Mouse (Mus musculus): ENCODE results near the gene Ckm. TPM values are rescaled to one million over a fixed set of nuclear protein-coding genes. Genes with fewer than 3 reads are reported as not detected.

The Ckm gene
- polyA plus RNA-seq, 1 experiment from 2014 or later: not detected

DNA sequence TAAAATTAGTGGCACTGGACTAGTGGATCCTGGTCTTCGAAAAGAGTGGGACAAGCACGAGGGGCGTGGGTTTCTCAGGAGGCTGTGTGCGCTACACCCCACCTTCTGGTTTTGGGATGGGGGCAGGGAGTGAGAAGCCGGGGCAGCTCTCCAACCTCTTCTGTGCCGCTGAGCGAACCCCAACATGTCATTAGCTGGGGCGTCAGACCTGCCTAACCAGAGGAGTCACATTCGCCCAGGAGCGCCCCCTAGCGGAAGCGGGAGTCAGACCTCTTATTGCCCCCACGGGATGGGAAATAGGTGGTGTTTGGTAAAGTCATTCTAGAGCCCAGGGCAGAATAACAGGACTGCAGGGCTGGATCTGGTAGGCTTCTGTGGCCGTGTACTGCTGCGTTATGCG is 42.9 kb upstream of the Ckm start:
- DNase-seq (ENCODE audit: low spot score) (peak; percentile 49), ATAC-seq (no peak)
- Histone ChIP-seq H3K36me3 (ENCODE audit: control insufficient read depth, insufficient read depth, low read length) (peaks cover 4% of the 10 kb centered on the region; the same call in 1 of the 2 replicates), H3K4me1 (ENCODE audit: control insufficient read depth, insufficient read depth, low read length) (peaks cover 9% of the 10 kb centered on the region; the same call in 1 of the 2 replicates), H3K4me2 (ENCODE audit: low read length) (peak overlapping the region; percentile 99), H3K27ac (ENCODE audit: low read depth, low read length) (no peak overlapping the region), H3K9me3 (replicated peaks; ENCODE audit: control insufficient read depth, low read length) (no peaks in the 10 kb centered on the region), H3K4me3 (ENCODE audit: low read depth, low read length) (peak overlapping the region; percentile 55; the same call in 1 of the 2 replicates), H3K9ac (ENCODE audit: low read length) (peak overlapping the region; percentile 40; the same call in 1 of the 2 replicates), H3K27me3 (replicated peaks; ENCODE audit: control insufficient read depth, insufficient read depth, low read length) (no peaks in the 10 kb centered on the region)
- WGBS: 14% methylated on average over 16 of the region's 16 CpGs

DNA sequence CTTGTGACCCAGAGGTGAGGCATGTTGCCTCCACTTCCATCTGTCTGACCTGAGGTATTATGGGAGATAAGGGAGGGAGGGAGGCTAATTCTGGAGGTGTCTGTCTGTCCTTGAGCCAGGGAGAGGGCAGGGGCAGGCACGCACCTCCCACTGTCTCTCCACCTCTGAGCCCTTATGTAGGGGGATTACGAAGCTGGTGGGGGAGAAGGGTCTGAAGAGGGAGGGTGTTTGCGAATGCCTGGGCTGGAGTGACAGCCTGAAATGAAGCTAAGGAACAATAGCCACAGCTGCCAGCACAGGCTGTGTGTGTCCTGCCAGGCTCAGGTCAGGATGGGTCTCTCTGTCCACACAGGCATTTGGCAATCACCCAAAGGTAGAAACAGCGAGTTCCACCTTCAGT is 42.3 kb upstream of the Ckm start:
- Histone ChIP-seq H3K27ac (ENCODE audit: low read depth, low read length) (no peak overlapping the region), H3K9ac (ENCODE audit: low read length) (no peak overlapping the region), H3K9me3 (replicated peaks; ENCODE audit: control insufficient read depth, low read length) (no peaks in the 10 kb centered on the region), H3K4me1 (ENCODE audit: control insufficient read depth, insufficient read depth, low read length) (peaks cover 9% of the 10 kb centered on the region; the same call in 1 of the 2 replicates), H3K4me2 (ENCODE audit: low read length) (no peak overlapping the region), H3K36me3 (ENCODE audit: control insufficient read depth, insufficient read depth, low read length) (peaks cover 3% of the 10 kb centered on the region; the same call in 1 of the 2 replicates), H3K27me3 (replicated peaks; ENCODE audit: control insufficient read depth, insufficient read depth, low read length) (no peaks in the 10 kb centered on the region), H3K4me3 (ENCODE audit: low read depth, low read length) (no peak overlapping the region)
- WGBS: 19% methylated on average over 4 of the region's 4 CpGs
- ATAC-seq (no peak), DNase-seq (ENCODE audit: low spot score) (no peak)

DNA sequence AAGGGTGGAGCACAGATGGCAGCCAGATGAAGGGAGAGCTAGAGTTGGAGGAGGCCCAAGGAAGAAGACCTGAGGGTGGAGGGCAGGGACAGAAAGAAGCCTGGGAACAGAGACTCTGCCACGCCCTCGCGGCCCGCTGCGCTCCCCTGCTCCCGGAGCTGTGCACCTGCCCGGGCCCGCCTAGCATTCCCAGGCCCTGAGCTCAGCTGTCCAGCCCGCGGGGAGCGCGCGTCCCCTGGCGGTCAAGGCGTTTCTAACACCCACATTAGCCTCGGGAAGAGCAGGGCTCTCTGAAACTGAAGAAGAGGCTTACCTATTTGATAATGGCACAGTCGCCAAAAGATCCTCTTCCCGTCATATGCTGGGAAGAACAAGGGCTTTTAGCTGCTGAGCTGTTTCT is 40.7 kb upstream of the Ckm start:
- H3K4me2 ChIP-seq (ENCODE audit: low read length): no peak overlapping the region
- no peaks in the 10 kb centered on the region for H3K9me3 ChIP-seq (replicated peaks; ENCODE audit: control insufficient read depth, low read length)
- no peak overlapping the region for H3K9ac ChIP-seq (ENCODE audit: low read length)
- H3K4me1 ChIP-seq (ENCODE audit: control insufficient read depth, insufficient read depth, low read length): peaks cover 7% of the 10 kb centered on the region; the same call in 1 of the 2 replicates
- ATAC-seq (no peak), DNase-seq (ENCODE audit: low spot score) (peak; percentile 40)
- no peak overlapping the region for H3K4me3 ChIP-seq (ENCODE audit: low read depth, low read length)
- 2% methylated on average over 18 of the region's 18 CpGs for WGBS
- H3K36me3 ChIP-seq (ENCODE audit: control insufficient read depth, insufficient read depth, low read length): no peaks in the 10 kb centered on the region
- no peaks in the 10 kb centered on the region for H3K27me3 ChIP-seq (replicated peaks; ENCODE audit: control insufficient read depth, insufficient read depth, low read length)
- no peak overlapping the region for H3K27ac ChIP-seq (ENCODE audit: low read depth, low read length)

- no peak for ATAC-seq
- Histone ChIP-seq H3K27ac (ENCODE audit: low read depth, low read length) (no peak overlapping the region), H3K4me2 (ENCODE audit: low read length) (no peak overlapping the region), H3K4me1 (ENCODE audit: control insufficient read depth, insufficient read depth, low read length) (peaks cover 6% of the 10 kb centered on the region; the same call in 1 of the 2 replicates), H3K36me3 (ENCODE audit: control insufficient read depth, insufficient read depth, low read length) (no peaks in the 10 kb centered on the region), H3K9ac (ENCODE audit: low read length) (no peak overlapping the region), H3K4me3 (ENCODE audit: low read depth, low read length) (no peak overlapping the region), H3K9me3 (replicated peaks; ENCODE audit: control insufficient read depth, low read length) (no peaks in the 10 kb centered on the region), H3K27me3 (replicated peaks; ENCODE audit: control insufficient read depth, insufficient read depth, low read length) (no peaks in the 10 kb centered on the region)
- WGBS: 83% methylated on average over 4 of the region's 4 CpGs
- DNase-seq (ENCODE audit: low spot score): no peak
Measured at GRCm38 (mm10) chr7:19365376-19365775, 39.2 kb upstream of the Ckm start.

DNA sequence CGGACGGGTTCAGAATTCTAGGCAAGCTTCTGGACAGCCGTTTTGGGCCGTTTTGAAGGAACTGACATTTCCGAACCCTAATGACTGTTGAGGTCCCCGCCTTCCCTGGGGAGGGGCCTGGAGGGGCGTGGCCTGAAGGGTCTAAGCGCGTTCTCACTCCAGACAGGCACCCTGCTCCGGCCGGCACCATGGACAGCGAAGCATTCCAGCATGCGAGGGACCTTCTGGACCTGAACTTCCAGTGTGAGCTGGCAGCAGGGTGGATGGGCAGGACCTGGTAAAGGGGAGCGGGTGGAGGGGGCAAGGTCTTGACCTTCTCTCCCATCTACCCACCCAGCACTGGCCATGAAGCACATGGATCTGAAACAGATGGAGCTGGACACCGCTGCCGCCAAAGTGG is 36.2 kb upstream of the Ckm start:
- no peak for ATAC-seq
- WGBS: 24% methylated on average over 16 of the region's 16 CpGs
- no peak for DNase-seq (ENCODE audit: low spot score)
- no peak overlapping the region for H3K4me2 ChIP-seq (ENCODE audit: low read length)
- H3K9ac ChIP-seq (ENCODE audit: low read length): no peak overlapping the region
- no peaks in the 10 kb centered on the region for H3K27me3 ChIP-seq (replicated peaks; ENCODE audit: control insufficient read depth, insufficient read depth, low read length)
- H3K9me3 ChIP-seq (replicated peaks; ENCODE audit: control insufficient read depth, low read length): no peaks in the 10 kb centered on the region
- H3K4me3 ChIP-seq (ENCODE audit: low read depth, low read length): no peak overlapping the region
- no peaks in the 10 kb centered on the region for H3K36me3 ChIP-seq (ENCODE audit: control insufficient read depth, insufficient read depth, low read length)
- H3K4me1 ChIP-seq (ENCODE audit: control insufficient read depth, insufficient read depth, low read length): no peaks in the 10 kb centered on the region
- H3K27ac ChIP-seq (ENCODE audit: low read depth, low read length): no peak overlapping the region

DNA sequence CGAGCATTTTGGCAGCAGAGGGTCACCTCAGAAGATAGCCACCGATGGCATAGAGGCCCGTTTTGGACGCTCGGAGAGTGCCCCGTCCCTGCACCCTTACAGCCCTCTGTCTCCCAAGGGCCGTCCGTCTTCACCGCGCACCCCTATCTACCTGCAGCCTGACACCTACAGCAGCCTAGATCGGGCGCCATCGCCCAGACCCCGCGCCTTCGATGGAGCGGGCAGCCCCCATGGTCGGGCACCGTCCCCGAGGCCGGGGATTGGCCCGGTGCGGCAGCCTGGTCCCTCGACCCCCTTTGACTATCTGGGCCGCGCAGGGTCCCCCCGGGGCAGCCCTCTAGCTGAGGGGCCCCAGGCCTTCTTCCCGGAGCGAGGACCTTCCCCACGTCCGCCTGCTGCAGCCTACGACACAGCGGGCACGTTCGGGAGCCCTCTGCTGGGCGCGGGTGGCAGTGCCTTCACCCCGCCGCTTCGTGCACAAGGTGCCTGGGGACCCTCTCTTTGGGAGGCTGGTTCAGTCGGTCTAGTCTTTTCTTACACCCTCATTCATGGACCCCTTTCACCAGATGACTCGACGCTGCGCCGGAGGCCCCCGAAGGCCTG is 34.7 kb upstream of the Ckm start:
- no peaks in the 10 kb centered on the region for H3K27me3 ChIP-seq (replicated peaks; ENCODE audit: control insufficient read depth, insufficient read depth, low read length)
- H3K9ac ChIP-seq (ENCODE audit: low read length): peak overlapping the region; percentile 61
- WGBS: 14% methylated on average over 46 of the region's 46 CpGs
- H3K27ac ChIP-seq (ENCODE audit: low read depth, low read length): no peak overlapping the region
- peak; percentile 75 for DNase-seq (ENCODE audit: low spot score)
- H3K36me3 ChIP-seq (ENCODE audit: control insufficient read depth, insufficient read depth, low read length): no peaks in the 10 kb centered on the region
- no peaks in the 10 kb centered on the region for H3K4me1 ChIP-seq (ENCODE audit: control insufficient read depth, insufficient read depth, low read length)
- peak; percentile 91 for ATAC-seq
- peak overlapping the region; percentile 67 for H3K4me2 ChIP-seq (ENCODE audit: low read length)
- H3K9me3 ChIP-seq (replicated peaks; ENCODE audit: control insufficient read depth, low read length): no peaks in the 10 kb centered on the region
- peak overlapping the region; percentile 35 for H3K4me3 ChIP-seq (ENCODE audit: low read depth, low read length)

GRCm38 (mm10) chr7:19373367-19373766 is 31.2 kb upstream of the Ckm start:
- Histone ChIP-seq H3K4me2 (ENCODE audit: low read length) (no peak overlapping the region), H3K4me1 (ENCODE audit: control insufficient read depth, insufficient read depth, low read length) (no peaks in the 10 kb centered on the region), H3K27ac (ENCODE audit: low read depth, low read length) (no peak overlapping the region), H3K9me3 (replicated peaks; ENCODE audit: control insufficient read depth, low read length) (no peaks in the 10 kb centered on the region), H3K9ac (ENCODE audit: low read length) (no peak overlapping the region), H3K27me3 (replicated peaks; ENCODE audit: control insufficient read depth, insufficient read depth, low read length) (no peaks in the 10 kb centered on the region), H3K36me3 (ENCODE audit: control insufficient read depth, insufficient read depth, low read length) (0 out of 2 replicates have a peak, but pooled peaks cover 6% of the 10 kb centered on the region), H3K4me3 (ENCODE audit: low read depth, low read length) (no peak overlapping the region)
- DNase-seq (ENCODE audit: low spot score) (no peak), ATAC-seq (no peak)
- WGBS: 94% methylated on average over 2 of the region's 2 CpGs

DNA sequence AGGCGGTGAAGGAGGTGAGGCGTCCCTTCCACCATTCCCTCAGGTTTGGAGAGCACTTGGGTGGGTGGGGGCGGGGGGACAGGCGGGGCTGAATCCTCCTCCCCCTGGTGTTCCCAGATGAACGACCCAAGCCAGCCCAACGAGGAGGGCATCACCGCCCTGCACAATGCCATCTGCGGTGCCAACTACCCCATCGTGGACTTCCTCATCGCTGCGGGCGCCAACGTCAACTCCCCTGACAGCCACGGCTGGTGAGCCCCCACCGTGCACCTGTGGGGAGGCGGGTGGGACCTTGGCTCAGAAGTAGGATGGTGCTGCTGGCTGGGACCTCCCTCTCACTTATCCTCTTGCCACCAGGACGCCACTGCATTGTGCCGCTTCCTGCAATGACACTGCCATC is 29.2 kb upstream of the Ckm start:
- DNase-seq (ENCODE audit: low spot score) (no peak), ATAC-seq (no peak)
- H3K9ac ChIP-seq (ENCODE audit: low read length): no peak overlapping the region
- WGBS: 82% methylated on average over 18 of the region's 18 CpGs
- no peak overlapping the region for H3K27ac ChIP-seq (ENCODE audit: low read depth, low read length)
- H3K9me3 ChIP-seq (replicated peaks; ENCODE audit: control insufficient read depth, low read length): no peaks in the 10 kb centered on the region
- H3K4me1 ChIP-seq (ENCODE audit: control insufficient read depth, insufficient read depth, low read length): no peaks in the 10 kb centered on the region
- H3K4me2 ChIP-seq (ENCODE audit: low read length): no peak overlapping the region
- no peaks in the 10 kb centered on the region for H3K27me3 ChIP-seq (replicated peaks; ENCODE audit: control insufficient read depth, insufficient read depth, low read length)
- 0 out of 2 replicates have a peak, but pooled peaks cover 6% of the 10 kb centered on the region for H3K36me3 ChIP-seq (ENCODE audit: control insufficient read depth, insufficient read depth, low read length)
- H3K4me3 ChIP-seq (ENCODE audit: low read depth, low read length): no peak overlapping the region

- Histone ChIP-seq H3K9ac (ENCODE audit: low read length) (no peak overlapping the region), H3K4me2 (ENCODE audit: low read length) (no peak overlapping the region), H3K36me3 (ENCODE audit: control insufficient read depth, insufficient read depth, low read length) (0 out of 2 replicates have a peak, but pooled peaks cover 6% of the 10 kb centered on the region), H3K27me3 (replicated peaks; ENCODE audit: control insufficient read depth, insufficient read depth, low read length) (no peaks in the 10 kb centered on the region), H3K4me3 (ENCODE audit: low read depth, low read length) (no peak overlapping the region), H3K4me1 (ENCODE audit: control insufficient read depth, insufficient read depth, low read length) (no peaks in the 10 kb centered on the region), H3K9me3 (replicated peaks; ENCODE audit: control insufficient read depth, low read length) (no peaks in the 10 kb centered on the region), H3K27ac (ENCODE audit: low read depth, low read length) (no peak overlapping the region)
- 91% methylated on average over 4 of the region's 4 CpGs for WGBS
- no peak for ATAC-seq
- no peak for DNase-seq (ENCODE audit: low spot score)
Measured at GRCm38 (mm10) chr7:19376019-19376418, 28.6 kb upstream of the Ckm start.
